Mouse (Mus musculus) c-Kit-positive CD71-negative TER-119-negative erythroid progenitor cells, embryonic 14.5 days (primary cell): Measurements from ENCODE around the gene Frmpd2.

Experiments
- DNase-seq: peaks from one replicate; pipeline ENCODE4 v3.0.0-alpha.2; 2013; ENCODE audit warnings: low read depth

The Frmpd2 gene

GRCm38 (mm10) chr14:33508660-33509059 is 37.2 kb downstream of the Frmpd2 start:
- DNase-seq, result no peak

- no peak for DNase-seq
These were observed 42.4 kb downstream of the Frmpd2 start for GRCm38 (mm10) chr14:33513877-33514276.

GRCm38 (mm10) chr14:33514756-33515285 is 43.3 kb downstream of the Frmpd2 start:
- DNase-seq, result no peak

GRCm38 (mm10) chr14:33521538-33521937 is 50.0 kb downstream of the Frmpd2 start:
- no peak for DNase-seq

- no peak for DNase-seq
These were observed 53.9 kb downstream of the Frmpd2 start for GRCm38 (mm10) chr14:33525272-33525983.

GRCm38 (mm10) chr14:33526621-33527020 is 55.1 kb downstream of the Frmpd2 start:
- DNase-seq, result no peak

- no peak for DNase-seq
These were observed 56.4 kb downstream of the Frmpd2 start for GRCm38 (mm10) chr14:33527938-33528337.

- DNase-seq, result no peak
These were observed 59.9 kb downstream of the Frmpd2 start for GRCm38 (mm10) chr14:33531331-33531912.

- DNase-seq, result no peak
These were observed 61.3 kb downstream of the Frmpd2 start for GRCm38 (mm10) chr14:33532792-33533191.

GRCm38 (mm10) chr14:33533516-33533915 is 62.0 kb downstream of the Frmpd2 start:
- no peak for DNase-seq

GRCm38 (mm10) chr14:33535317-33535716 is 63.8 kb downstream of the Frmpd2 start:
- no peak for DNase-seq

GRCm38 (mm10) chr14:33539559-33540167 is 68.2 kb downstream of the Frmpd2 start:
- DNase-seq, result no peak

GRCm38 (mm10) chr14:33545565-33546143 is 74.2 kb downstream of the Frmpd2 start:
- DNase-seq, result no peak

- no peak for DNase-seq
These were observed 77.2 kb downstream of the Frmpd2 start for GRCm38 (mm10) chr14:33548650-33549049.

GRCm38 (mm10) chr14:33549856-33550255 is 78.4 kb downstream of the Frmpd2 start:
- DNase-seq, result no peak

- no peak for DNase-seq
These were observed 99.2 kb downstream of the Frmpd2 start for GRCm38 (mm10) chr14:33570737-33571136.

- DNase-seq, result no peak
These were observed 102.1 kb downstream of the Frmpd2 start for GRCm38 (mm10) chr14:33573643-33574042.

GRCm38 (mm10) chr14:33579771-33580484 is 108.4 kb downstream of the Frmpd2 start:
- DNase-seq, result no peak

- no peak for DNase-seq
These were observed 117.5 kb downstream of the Frmpd2 start, which contains the start of gene Ptpn20 for GRCm38 (mm10) chr14:33588951-33589350. Gene Ptpn20, plus strand, starts transcription at chr14:33589207.

- DNase-seq, result no peak
These were observed 127.1 kb downstream of the Frmpd2 start for GRCm38 (mm10) chr14:33598376-33599130.

- DNase-seq, result no peak
These were observed 135.9 kb downstream of the Frmpd2 start for GRCm38 (mm10) chr14:33607431-33607830.
